Mouse (Mus musculus) naive thymus-derived CD4-positive, alpha-beta T cell, adult 2 months (primary cell): Measurements from ENCODE around the gene Camkmt.

ENCODE experiments used
- DNase-seq: peaks from one replicate; pipeline ENCODE4 v3.0.0-alpha.2; 2011; ENCODE audit warnings: low read depth

Camkmt gene

DNA sequence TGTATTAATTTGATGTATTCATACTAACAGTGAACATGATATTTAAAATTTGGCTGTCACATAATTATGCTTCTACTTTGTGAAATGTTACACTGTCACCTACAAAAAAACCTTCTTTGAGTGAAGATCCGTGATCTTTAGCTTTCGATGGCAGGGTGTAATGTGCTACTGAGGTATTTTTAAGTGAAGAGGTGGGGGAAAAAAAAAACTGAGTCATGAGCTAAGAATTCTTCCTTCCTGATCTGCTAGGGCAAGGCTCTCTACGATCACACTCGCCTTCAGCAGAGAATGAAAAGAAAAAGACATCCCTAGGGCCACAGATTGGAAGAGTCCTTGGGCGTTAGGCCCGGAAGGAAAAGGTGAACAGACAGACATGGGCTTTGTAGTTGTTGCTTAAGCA, 201.9 kb downstream of the Camkmt start:
- DNase-seq = no peak

DNA sequence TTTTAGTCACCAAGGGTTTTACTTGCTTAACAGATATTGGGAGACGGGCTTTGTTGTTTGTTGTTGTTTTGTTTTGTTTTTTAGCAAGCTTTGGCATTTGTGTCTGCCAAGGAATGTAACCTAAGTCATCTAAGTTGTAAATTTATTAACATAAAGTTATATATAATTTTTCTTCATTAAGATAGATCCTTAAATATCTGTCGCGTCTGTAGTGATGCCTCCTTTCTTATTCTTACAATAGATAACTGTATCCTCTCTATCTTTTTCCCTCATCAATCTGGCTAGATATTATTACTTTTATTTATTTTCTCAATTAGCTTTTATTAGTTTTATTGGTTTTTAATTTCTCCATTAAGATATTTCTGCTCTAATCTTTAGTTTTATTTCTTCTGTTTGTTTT, 213.3 kb downstream of the Camkmt start:
- no peak for DNase-seq

DNA sequence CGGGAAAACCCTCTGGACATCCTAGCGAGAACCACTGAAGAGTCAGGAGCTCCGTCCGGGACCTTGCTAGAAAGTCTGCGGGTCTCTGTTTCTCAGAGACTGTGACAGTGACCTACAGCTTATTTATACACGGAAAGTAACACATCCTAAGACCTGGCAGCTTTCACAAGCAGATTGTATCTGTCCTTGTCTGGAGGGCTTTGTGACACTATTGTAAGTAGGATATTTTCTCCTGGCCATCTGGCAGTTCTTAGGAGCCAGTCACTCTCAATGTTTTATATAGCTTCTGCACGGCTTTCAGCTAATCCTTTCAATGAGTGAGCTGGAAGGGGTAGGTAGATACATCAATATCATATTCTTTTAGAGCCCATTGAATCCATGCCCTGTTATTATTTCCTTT, 218.2 kb downstream of the Camkmt start:
- no peak for DNase-seq

DNA sequence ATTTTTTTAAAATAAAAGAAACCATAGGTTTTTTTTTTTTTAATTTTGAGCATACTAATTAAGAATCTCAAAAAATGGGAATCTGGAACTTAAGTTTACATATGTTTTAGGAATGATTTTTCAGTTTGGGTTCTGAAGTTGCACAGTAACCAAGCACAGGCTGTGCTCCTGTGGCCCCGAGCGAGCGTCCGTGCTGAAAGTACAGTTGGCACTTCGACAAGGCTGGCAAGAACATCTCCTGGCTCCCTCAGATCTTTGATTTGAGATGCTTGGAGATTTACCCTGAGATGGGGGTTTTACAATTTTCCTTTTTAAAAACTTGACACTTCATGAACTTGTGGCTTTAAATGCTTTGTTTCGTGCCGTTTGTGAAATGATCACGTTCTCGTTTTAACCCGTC, 218.7 kb downstream of the Camkmt start:
- DNase-seq = no peak

DNA sequence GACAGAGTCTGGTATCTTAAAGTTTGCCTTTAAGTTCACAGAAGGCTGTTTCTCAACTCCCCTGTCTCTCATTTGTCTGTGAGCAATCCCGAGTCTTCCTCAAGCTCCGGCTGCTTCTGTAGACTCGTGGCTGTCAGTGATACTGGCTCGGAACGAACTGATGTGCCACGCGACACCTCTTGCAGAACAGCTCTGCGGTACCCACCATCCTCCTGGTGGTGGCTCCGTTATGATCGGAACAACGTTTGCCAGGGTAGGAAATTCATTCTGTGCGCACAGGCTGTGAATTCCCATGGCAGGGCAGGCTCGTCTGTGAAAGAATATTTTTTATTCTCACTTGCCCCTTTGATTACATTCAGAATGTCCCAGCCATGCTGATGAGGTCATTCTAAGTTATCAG, 221.0 kb downstream of the Camkmt start:
- DNase-seq = no peak

DNA sequence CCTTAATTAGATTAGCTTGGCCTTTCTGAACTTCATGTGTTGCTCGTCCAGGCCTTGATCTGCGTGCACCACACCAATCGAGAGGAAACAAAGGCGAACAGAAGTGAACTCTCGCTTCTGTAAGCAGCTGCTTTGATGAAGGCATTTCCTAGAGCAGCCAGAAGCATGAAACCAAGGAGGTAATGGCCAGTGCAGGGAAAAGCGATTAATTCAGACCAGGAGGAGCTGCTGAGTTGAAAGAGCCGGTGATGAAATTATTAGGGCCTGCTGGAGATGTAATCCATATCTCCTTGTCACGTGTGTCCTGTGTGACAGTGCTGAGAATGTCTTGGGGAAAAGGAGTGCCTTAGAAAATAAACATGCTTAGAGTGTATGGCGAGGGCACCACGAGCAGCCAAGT, 228.0 kb downstream of the Camkmt start:
- no peak for DNase-seq

DNA sequence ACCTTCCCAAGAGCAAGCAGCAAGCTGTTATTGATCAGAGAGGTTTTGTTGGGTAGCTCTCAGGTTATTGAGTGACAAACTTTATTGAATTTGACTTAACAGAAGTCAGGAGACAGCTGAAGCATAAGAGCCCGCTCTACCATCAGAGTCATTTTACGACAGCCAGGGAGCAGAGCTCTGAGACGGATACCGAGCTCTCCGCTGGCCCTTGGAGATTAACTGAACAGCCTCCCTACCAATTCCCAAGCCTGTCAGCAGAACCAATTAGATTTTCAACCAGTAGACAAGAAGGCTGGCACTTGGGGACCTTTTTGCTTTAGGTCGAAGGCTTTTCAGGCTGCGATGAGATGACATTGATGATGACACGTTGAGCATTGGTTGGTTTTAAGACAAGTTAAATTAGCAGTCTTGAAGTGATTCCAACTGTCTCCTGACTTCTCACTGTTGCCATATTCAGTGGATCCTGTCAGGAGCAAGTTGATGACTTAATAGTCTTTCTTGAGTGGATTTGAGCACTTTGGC, 229.5 kb downstream of the Camkmt start:
- no peak for DNase-seq

DNA sequence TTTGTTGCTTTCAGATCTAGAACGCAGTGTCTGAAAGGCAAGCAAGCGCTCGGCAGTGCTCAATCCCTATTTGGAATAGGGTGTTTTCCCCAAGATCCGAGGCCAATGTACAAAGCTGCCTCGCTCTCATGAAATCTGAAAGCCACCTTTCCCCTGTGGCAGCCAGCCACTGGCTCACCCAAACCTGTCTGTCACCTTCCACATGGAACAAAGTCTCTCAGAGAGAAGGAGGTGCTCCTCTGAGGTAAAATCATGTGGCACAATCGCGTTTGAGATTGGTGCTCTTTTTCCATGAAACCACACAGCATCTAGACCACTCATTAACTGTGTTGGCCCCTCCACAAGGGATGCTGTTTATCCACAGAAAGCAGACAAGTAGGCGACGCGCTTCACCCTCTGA, 238.5 kb downstream of the Camkmt start:
- DNase-seq = no peak

DNA sequence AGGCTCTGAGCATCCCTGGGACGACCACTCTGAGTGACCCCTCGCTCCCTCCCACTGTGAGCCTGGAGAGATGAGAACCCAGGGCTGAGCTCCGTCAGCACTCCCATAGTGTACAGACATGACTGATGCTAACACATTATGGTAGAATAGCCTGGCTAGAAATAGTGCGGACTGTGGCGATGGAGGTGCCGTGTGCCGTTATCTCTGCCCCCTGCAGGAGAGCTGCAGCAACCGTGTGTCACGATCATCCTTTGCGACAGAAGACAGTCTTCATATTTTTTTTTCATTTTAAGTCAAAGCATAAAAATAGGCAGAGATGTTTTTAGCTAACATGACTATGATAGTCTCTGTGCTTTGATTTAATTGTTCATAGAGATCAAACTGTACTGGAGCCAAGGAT, 245.1 kb downstream of the Camkmt start:
- no peak for DNase-seq

DNA sequence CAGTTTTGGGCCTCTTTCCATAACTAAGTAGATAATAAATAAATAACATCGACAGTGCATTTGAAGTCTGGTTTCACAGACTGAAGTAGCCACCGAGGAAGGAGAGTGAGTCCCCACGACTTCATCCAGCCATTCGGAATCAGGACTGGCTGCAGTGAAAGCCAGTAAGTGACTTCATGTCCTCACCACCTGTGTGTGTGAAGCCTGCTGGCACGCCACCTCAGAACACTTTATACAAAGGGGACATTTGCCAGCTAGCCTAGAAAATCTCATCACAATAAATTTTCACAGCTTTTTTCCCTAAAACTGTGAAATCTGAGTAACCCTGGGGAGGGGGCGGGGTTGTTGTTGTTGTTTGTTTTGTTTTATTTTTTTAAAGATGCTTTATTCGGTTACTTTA, 247.3 kb downstream of the Camkmt start:
- no peak for DNase-seq

DNA sequence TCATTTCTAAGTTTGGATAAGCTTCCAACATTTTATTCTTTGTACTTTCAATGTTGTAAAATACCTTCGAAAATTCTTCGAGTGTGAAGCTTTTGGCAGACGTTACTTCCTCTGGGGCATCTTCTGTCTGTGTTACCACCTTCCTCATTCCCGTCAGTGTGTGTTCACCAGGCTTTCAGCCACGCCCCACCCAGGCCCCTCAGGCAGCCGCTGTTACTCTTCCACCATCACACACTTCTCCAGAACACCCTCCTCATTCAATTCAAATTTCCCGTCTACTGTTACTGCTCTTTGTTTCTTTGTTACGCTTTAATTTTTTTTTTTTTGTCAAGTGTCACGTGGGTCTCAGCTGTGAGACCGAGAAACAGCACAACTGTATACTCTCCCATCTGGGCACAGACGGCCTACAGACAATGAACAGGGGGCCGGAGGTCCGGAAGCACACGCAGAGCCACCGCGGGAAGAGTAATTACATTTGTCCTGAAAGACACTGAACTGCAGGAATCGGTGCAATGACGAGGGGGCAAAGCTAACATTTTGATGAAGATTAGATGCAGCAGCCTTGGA, 250.9 kb downstream of the Camkmt start:
- DNase-seq = no peak

DNA sequence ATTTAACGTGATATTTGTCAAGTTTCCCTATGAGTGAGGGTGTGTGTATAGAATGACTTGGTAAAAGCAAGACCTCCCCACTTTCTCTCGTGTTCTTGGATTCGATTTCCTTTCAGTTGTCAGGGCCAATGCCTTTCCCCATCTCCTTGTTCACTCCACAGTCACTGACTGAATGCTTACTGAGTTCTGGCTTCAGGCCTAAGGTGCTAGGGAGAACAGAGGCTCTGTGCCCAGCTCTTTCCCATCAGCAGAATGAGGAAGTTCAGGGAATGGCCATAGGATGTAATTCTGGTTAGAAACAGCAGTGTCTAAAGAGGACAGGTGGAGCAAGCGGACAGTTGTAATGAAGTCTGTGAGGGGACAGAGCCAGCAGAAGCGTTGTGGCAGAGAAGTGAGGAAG, 252.1 kb downstream of the Camkmt start:
- no peak for DNase-seq

DNA sequence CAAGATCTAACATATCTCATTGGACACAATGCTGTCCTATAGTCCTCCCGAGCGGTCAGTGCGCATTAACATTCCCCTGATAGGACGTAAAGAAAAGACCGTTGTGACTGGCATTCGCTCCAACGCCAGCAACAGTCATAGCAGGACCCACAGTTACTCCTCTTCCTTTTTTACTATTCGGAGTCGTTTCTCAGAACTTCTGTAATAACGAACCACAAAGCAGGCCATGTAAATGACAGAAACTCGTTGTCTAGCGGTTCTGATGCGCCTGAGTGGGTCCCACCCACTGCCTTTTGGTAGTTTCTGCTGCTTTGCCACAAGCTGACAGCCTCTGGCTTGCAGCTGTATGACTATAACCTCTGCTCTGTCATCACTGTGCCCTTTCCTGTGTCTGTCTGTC, 253.1 kb downstream of the Camkmt start:
- no peak for DNase-seq

DNA sequence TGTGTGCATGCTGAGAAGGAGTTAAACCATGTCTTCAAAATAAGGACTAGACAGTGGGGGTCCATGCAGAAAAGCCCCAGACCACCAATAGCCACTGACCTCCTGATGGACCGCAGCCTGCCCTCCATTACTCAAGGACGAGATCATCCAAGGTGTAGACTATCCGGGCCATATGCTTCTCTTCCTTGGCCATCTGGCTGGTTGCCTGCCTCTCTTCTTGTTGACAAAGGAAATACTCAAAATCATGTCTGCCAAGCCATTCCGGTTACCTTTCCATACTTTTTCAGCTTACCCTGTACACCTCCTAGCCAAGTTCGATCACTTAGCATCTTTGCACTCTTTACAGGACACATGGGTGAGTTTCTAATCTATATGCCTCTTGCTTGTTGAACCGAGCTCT, 256.3 kb downstream of the Camkmt start:
- no peak for DNase-seq

DNA sequence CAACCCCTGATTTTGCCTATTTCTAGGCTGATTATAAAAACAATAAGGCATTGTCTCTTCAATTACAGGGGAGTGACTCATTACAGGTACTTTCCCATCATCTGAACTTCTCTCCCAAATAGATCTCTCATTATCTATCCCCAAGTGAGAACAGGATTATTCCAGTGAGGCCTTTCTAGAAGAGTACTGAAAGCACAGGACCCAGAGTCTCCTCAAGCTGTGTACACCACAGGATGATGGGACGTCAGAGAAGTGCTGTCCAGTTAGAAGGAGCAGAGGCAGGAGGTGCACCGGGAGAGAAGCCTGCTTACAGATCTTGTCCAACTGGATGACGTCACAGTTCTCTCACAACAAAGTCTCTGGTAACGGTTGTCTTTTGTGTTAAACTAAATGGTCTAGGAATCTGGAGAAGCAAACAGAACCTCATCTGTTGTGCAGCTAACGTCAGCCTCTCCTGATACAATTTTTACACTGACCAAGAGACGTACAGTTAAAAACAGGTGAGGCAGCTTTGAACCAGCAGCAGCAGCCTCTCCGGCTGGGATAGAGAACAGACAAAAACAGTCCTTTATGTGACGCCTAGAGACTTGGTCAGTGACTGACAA, 259.1 kb downstream of the Camkmt start:
- no peak for DNase-seq

DNA sequence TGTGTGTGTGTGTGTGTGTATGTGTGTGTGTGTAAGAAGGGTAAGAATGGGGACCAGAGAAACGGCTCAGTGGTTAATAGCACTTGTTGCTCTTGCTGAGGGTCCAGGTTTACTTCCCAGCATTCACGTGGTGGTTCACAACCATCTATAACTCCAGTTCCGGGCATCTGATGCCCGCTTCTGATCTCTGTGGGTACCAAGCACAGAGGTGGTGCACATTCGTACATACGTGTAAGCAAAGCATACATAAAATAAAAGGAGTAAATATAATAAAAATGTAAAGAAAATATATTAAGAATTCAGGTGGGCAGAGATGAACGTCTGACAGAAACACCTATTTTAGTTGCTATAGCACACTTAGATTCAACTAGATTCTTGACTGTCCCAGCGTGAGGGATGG, 260.9 kb downstream of the Camkmt start:
- no peak for DNase-seq

DNA sequence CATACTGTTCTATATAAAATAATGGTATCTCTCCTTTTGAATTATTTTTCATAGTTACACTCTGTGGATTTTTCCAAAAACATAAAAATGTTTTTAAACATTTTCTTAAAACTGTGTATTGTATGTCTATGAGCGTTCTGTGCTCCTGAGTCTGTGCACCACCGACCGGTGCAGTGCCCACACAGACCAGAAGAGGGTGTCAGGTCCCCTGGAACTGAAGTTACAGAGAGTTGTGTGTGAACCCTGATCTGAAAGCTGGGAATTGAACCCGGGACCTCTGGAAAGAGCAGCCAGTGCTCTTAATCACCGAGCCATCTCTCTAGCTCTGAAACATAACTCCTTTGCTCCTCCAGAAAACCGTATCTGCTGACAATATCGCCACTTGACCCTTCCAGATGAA, 262.4 kb downstream of the Camkmt start:
- no peak for DNase-seq

DNA sequence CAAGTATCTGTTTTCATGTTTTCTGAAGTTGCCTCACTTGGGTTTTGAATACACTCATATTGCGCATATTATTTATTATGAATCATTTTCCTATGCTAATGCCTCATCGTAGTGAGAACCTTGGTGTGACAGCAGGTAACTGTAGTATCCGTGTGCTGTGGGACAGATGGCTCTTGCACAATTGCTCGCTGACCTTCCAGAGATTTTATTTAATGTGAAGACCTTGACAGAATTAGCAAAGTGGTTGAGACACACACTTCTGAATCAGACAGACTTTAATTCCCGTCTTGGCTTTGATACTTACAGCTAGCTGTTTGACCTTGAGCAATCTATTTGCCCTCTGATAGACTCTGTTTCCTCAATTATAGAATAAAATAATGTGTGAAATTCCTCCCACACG, 262.8 kb downstream of the Camkmt start:
- no peak for DNase-seq

DNA sequence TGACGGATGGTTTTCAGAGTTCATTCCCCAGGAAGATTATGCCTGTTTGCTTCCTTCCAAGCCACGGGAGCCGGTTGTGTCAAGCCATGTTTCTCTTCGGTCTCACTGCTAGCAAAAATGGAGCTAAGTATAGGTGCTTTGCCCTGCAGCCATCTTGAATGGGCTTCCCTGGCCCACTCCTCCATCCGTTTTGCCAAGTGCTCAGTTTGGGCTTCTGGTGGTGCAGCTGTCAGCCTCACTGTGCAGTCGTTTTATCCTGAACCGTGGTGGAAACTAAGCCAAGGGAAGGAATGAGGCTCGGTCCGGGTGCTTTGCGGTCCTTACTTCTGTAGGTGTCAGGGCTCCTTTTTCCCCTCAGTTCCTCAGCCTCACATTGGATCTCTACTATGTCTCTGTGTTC, 263.3 kb downstream of the Camkmt start:
- no peak for DNase-seq

DNA sequence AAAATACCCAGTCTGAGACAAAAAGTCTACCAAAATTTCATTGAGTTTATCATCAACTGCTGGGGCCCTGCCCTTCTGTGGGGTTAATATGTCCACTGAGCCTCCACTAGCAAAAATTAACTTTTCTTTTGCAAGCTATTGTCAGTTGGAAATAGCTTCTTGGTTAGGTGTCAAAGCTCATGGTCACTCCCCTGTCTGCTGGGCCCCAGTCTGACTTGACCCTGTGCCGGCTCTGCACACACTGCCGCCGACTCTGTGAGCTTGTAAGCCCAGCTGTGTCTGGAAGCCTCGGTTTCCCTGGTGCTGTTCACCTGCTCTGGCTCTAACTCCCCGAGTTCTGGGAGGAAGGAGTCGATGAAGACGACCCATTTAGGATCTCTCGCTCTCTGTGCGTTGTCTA, 265.0 kb downstream of the Camkmt start:
- DNase-seq = no peak

DNA sequence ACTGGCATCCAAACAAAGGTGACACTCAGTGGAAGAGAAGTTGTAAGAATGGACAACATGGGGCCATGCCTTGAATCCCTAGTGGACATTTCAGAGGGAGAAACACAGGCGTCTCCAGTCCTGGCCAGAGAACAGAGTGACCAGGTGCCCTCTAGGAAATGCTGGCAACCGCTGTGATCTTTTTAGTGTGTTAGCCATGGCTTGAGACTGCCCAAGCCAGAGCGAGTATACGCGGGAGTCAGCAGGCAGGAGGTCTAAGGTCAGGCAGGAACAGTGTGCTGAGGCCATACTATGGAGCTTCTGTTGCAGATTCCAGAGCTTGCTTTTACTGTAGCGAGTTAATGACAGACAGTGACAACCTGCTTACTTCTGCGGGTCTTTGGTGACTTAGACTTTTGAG, 270.7 kb downstream of the Camkmt start:
- no peak for DNase-seq

DNA sequence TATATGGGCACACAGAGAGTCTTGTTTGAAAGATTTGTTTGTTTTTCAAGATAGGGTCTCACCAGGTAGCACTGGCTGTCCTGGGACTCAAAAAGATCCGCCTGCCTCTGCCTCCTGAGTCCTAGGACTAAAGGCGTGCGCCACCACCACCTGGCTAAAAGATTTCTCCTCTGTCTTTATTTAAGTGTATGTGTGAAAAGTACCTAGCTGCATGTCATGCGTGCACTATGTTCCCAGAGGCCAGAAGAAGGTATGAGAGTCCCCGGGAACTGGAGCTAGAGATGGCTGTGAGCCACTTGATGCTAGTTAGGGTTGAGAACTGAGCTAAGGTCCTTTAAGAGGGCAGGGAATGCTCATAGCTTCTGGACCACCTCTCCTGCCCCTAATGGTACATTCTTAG, 277.0 kb downstream of the Camkmt start:
- no peak for DNase-seq

DNA sequence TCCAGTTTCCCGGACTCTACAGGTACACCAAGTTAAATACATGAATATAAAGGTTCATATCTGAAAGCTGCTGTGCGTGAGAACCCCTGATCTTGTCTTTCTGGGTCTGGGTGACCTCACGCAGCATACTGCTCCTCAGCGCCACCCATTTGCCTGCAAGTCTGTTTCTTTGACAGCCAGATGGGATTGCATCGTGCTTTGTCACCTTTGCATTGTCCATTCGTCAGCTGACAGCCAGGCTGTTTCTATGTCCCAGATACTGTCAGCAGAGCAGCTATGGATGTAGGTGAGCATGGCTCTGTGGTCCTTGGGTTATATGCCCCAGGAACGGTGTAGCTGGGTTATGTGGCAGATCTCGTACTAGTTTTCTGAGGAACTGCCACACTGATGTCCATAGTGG, 278.4 kb downstream of the Camkmt start:
- DNase-seq = no peak

DNA sequence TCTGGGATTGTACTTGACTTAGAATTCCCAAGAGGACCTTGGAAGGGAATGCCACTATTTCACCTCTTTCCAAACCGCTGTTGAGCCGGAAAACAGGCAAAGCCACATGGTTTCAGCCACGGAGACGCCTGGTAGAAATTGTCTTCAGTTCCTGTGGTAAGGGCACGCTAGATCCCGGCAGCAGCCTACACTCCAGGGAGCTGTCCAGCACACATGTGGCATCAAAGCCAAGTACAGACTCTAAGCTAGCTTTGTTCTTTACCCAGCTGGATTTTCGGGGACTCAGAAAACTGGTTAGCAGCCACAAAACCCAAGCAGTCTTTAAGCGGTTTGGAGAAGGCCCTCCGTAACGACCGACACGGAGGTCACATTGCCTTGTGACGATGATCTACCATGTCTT, 281.7 kb downstream of the Camkmt start:
- no peak for DNase-seq
